Mouse (Mus musculus): Measurements from ENCODE around the gene Egr4.

Egr4 gene

DNA sequence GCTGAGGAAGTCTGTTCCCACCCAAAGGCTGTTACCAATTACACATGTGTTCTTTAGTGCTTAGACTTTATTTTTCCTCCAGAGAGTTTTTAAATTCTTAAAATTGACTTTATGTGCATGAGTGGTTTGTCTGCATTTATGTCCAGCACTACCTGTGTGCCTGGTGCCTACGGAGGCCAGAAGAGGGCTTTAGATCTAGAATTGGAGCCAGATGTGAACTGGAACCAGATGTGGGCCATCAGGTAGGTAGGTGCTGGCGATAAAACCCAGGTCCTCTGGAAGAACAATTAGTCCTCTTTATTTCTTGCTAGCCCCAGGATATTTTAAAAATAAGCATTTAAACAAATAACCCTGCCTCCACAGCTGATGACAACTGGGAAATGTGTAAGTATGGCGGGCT lies 21.8 kb downstream of the Egr4 start:
- no peak for DNase-seq

DNA sequence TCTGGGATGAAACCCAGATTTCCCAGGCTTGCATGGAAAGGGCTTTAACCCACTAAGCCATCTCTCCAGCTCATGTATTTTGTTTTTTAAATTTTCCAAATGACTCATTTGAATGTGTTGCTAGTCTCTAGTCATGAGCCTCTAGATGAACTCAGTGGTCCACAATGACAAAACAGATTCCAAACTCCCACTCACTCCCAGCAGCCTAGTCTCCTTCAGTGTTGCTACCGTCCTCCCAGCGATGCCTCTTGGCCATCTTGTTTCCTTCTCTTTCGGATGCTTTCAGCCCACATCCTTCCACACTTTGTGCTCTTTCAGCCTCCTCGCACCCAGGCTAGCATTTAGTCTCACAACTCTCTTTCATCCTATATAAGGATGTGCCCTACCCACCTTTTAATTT lies 23.1 kb downstream of the Egr4 start:
- no peak for DNase-seq

DNA sequence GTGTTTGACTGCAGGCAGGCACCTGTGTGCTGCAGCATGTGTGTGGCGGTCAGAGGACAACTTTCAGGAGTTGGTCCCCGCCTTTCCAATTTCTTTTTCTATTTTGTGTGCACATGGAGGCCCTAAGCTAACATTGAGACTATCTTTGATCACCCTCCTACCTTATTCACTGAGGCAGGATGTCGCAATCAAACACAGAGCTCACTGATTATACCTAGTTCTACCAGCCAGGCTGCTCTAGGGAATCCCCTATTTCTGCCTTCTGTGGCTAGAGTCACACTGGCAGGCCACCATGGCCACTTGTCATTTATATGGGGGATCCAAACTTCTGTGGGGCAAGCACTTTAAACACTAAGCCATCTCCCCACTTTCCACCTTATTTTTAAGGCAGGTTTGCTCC lies 23.7 kb downstream of the Egr4 start:
- no peak for DNase-seq

DNA sequence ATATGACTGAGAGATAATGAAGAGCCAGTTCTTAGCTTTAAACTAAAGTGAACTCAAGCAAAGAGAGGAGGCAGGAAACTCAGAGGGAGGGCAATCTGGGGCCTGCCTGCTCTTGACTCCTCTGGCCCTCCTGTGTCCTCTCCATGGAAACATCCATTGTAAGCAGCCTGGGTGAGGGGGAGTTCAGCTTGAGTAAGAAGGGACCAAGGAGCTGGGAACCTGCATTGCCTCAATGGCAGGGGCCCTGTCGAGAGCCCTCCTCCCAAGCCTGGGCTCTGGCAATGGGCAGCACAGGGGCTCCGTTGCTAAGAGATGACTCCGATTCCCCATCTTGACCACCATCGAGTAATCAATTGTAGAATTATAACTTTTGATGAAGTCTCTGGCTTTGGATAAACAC lies 24.9 kb downstream of the Egr4 start:
- DNase-seq: no peak

DNA sequence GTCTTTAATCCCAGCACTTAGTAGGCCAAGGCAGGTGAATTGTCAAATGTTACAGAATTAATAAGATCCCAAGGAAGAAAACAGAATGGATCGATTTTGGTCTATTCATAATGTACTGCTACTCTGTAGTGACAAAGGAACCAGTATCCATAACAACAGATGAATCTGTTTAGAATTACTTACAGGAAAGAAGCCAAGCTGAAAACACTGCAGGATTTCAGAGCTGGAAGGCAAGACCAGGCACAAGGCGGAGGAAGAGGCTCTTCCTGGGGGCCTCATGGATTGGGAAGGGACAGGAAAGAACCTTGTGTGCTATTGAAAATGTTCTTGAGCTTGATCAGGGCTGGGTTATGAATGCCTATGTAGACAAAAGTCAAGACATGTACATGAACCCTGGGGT lies 27.7 kb downstream of the Egr4 start:
- DNase-seq: no peak

DNA sequence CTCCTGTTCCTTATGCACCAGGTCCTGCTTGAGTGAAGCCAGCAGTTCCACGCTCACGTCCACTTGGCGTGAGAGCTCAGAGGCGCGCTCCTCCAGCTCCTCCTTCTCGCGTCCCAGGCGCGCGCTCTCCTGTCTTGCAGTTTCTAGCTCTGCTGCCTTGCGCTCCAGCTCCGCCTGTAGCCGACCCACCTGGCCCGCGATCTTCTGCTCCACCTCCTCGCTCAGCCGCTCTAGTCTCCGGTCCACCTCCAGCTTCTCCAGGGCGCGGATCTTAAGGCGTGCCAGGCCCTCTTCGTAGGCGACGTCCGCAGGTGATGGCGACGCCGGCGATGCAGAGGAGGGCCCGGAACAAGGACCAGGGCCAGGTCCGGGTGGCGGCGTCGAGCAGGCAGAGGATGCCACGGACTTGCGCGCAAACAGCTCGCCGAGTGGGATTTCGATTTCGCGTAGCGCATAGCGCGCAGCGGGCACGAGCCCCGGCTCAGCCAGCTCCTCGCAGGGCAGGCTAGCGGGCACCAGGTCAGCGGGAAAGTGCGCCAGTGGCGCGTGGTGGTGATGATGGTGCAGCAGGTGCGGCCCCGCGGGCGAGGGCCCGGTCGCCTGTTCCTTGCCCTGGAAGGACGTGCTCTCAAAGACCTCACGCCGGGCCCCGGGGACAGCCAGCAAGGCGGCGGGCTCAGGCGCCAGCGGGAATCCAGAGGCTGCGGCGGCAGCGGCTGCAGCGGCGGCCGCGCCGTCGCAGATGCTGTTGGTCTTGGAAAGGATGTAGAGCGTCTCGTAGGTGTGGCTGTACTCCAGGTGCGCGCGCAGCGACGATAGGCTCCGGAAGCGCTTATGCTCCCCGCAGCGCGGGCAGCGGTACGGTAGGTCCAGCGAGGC lies 29.3 kb downstream of the Egr4 start:
- DNase-seq: no peak

DNA sequence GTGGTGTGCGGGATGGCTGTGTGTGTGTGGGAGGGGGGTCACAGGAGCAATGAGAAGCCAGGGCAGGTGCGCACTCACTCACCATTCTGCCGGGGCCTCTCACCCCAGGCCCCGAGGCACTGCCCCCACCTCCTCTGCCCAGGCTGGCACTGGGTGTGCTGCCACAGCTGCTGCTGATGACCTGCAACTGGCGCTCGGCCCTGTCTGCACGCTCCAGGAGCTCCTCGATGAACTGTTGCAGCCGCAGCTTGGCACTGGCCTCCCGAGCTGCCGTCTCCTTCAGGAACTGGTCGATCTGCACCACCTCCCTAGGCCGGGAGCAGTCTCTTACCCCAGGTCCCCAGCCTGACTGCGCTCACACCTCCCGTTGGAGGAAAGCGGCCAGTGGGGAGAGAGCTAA lies 32.7 kb downstream of the Egr4 start:
- DNase-seq: no peak

DNA sequence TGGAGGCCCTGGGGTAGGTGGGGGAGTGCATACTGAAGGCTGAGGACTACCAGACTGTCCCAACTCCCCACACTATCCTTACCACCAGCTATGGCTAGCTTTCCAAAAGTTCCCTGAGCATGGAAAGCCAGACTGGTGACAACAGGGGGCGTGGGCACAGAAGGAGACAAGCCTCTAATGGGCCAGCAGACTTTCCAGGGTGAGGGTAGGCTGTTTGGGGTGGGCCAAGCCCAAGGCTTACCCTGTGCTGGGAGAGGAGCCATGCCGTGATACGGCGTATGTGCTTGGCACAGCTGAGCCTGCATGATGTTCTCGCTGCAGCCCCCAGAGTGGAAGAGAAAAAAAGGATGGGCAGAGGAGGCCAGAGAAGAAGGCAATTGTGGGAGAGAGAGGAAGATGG lies 33.4 kb downstream of the Egr4 start:
- DNase-seq: peak; percentile 66

DNA sequence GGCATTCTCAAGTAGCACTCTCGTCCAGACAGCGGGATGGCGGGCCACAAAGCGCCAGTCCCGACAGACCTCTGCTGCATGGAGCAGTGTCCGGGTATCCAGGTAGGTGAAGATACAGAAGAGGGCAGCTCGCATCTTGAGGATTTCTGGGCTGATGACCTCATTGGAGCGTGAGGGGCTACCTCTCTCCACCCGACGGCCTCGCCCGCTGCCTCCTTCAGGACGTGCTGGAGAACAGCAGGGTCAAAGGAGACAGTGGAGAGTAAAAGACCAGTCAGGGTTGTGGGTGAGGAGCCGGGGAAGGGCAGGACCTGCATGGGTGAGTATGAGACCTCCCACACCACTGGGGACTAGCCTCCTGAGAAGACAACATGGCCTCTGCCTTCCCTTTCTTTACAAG lies 35.0 kb downstream of the Egr4 start:
- DNase-seq: peak; percentile 80

DNA sequence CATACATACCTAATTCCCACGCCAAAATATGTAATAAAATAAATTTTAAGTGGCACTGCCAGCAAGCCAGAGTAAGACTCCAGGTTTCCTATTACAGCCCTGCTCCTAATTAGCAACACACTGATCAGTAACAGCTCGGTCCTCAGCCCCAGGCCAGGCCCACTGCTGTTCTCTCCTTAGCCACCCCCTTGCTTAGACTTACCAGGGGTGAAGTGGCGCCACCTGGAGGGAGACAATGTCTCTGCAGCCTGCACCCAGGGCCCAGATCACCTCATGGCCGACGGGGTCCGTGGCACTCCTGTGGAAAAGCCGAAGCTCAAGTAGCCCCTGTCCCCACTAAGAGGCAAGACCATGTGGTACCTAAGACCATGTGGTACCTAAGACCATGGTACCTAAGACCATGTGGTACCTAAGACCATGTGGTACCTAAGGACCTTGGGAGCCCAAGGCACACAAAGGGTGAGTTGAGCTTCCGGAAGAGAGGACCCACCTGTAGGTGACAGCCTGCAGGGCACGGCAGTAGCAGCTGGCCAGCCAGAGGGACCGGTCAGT lies 35.9 kb downstream of the Egr4 start:
- DNase-seq: peak; percentile 86

DNA sequence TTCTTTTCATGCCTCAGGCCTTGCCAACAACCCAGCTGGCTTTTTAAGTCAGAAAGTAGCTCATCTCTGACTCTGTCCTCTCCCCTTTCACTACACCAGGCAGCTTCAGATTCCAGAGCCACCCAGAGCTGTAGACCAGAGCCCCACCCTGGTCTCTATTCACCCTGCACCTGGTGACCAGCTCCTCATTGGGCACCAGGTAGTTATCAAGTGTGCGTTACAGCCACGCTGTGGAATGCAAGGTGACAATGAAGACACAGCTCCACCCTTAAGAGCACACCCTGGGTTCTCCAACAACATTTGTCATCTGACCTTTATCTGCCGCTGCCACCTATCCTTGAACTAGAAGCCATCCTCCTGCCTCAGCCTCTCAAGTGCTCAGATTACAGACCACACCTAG lies 37.8 kb downstream of the Egr4 start:
- peak; percentile 60 for DNase-seq

DNA sequence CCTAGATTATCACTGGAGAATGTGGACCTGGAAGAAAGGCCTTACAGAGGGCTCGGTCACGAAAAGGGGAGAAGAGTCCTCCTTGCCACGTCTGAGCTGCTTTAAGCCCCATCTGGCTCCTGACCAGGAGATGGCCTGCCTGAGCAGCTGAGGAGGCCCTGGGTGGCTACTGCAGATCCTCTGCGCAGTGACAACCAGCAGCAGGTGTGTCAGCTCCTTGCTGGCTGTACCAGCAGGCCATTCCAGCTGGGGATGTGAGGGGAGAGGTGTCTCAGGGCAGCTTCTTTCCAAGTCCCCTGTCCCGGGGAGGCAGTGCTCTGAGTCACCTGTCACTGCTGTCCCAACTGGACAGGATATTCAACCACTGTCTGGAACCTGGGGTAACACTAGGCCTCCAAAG lies 40.8 kb downstream of the Egr4 start:
- no peak for DNase-seq

DNA sequence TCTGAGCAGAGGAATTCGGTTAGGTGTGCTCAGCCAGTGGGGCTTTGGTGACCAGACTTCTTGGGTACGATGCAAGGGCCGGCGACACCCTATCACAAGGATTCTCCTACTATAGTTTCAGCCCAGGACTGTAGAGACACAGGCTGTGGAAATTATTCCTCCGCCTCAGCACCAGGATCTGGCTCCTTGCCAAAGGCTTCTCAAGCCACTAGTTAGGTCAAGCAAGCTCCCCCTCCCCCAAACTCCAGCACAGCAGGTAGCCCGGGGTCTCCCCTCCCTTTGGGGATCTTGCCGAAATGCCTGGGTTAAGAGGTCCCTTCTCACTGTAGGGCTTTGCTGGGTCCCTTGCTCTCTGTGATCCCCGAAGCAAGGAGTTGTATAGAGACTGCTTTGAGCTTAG lies 41.4 kb downstream of the Egr4 start:
- no peak for DNase-seq

DNA sequence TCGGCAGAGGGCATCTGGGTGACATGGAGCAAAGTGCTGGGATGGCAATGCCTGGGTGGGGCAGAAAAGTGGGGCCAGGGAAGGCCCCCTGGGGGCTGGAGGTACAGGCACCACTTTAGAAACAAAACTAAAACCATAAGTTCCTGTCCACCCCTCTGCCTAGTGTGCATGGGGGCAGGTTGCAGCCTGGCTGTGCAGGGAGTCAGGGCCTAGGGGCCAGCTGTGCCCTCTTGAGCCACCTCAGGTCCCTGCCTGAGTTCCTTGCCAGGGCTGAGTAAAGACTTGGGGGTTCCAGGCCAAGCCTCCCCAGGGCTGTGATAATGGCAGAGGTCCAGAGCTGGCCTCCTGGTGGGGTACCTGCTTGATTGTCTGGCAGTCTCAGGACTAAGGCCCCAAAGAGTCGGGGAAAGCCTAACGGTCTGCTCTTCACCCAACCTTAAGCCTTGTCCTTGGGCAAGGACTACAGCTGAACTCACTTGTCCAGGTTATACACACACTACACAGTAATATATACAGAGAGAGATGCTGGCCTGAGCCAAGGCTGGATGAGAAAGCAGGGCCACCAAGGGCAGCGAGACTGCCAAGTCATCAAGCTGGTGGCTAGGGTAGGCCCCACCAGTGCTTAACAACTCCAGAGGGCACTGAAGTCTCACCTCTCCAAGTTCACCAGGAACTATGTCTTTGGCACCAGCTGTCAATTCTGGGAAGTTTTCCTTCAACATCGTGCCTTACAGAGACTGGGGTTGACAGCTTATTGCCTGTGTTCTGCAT lies 43.5 kb downstream of the Egr4 start:
- DNase-seq: no peak

DNA sequence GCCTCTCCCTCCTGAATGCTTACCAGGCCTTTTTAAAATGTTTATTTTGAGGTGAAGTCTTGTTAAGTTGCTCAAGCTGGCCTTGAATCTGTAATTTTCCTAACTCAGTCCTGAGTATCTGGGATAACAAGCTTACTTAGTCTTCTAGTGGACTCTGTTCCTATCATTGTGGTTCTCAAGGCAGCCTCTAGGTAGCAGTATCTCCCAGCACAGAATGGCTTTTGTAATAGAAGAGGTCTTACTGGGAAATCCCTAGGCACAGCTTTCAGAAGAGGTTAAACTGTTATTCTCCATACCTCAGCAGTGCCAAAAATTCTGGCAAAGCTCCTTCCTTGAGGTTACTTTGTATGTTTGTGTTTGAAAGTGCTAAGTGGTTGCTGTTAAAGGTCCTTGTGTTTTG lies 48.0 kb downstream of the Egr4 start:
- DNase-seq: no peak
